Mouse (Mus musculus) midbrain, embryonic 15.5 days (tissue): ENCODE data around the gene Trim38. TPM values are rescaled to one million over a fixed set of nuclear protein-coding genes. Genes with fewer than 3 reads are reported as not detected.

Source experiments
- ATAC-seq: fragments of 200-750 bp; cut with Nextera tagmentation; replicated peaks from 2 replicates; pipeline ENCODE4 v1.8.0; 2017; ENCODE audit warnings: moderate TSS enrichment
- H3K27ac ChIP-seq: fragments of 300-500 bp; sonication (generic); 2 replicates; pipeline ENCODE4 v1.5.1; 2015; ENCODE audit warnings: mild to moderate bottlenecking, inconsistent platforms
- H3K27me3 ChIP-seq: fragments of 300-500 bp; sonication (generic); replicated peaks from 2 replicates; pipeline ENCODE4 v1.6.1; 2015; ENCODE audit warnings: inconsistent platforms
- H3K36me3 ChIP-seq: fragments of 300-500 bp; sonication (generic); replicated peaks from 2 replicates; pipeline ENCODE4 v1.6.1; 2015; ENCODE audit warnings: inconsistent platforms
- H3K4me1 ChIP-seq: fragments of 300-500 bp; sonication (generic); 2 replicates; pipeline ENCODE4 v1.6.1; 2015; ENCODE audit warnings: inconsistent platforms
- H3K4me2 ChIP-seq: fragments of 300-500 bp; sonication (generic); 2 replicates; pipeline ENCODE4 v1.6.1; 2015; ENCODE audit warnings: inconsistent platforms, mild to moderate bottlenecking, moderate library complexity
- H3K4me3 ChIP-seq: fragments of 300-500 bp; sonication (generic); 2 replicates; pipeline ENCODE4 v1.5.1; 2015; ENCODE audit warnings: mild to moderate bottlenecking, inconsistent platforms
- H3K9ac ChIP-seq: fragments of 300-500 bp; sonication (generic); 2 replicates; pipeline ENCODE4 v1.6.1; 2015; ENCODE audit warnings: mild to moderate bottlenecking, inconsistent platforms
- H3K9me3 ChIP-seq: fragments of 300-500 bp; sonication (generic); 2 replicates; pipeline ENCODE4 v1.6.1; 2016; ENCODE audit warnings: inconsistent platforms
- WGBS: fragments of 180-500 bp; shearing (Covaris S2); methylation state at CpG from one replicate; pipeline ENCODE4 v1.1.7; 2015; ENCODE audit warnings: mixed read lengths; 5-methylcytosine and 5-hydroxymethylcytosine counted together
- polyA plus RNA-seq: library from polyadenylated mRNA; unstranded; fragments of >200 nt; fragmentation: Nextera tagmentation; extraction: Ambion mirVana; gene quantifications from 2 replicates; pipeline ENCODE4 v1.2.1, GENCODE M21; 2015

The Trim38 gene
- polyA plus RNA-seq, 1 experiment from 2014 or later: not detected

- no peak overlapping the region for H3K9ac ChIP-seq
- H3K27me3 ChIP-seq: no peaks in the 10 kb centered on the region
- no peaks in the 10 kb centered on the region for H3K9me3 ChIP-seq
- H3K27ac ChIP-seq: no peak overlapping the region
- no peak overlapping the region for H3K4me3 ChIP-seq
- no peaks in the 10 kb centered on the region for H3K36me3 ChIP-seq
- 45% methylated on average over 5 of the region's 5 CpGs for WGBS
- H3K4me1 ChIP-seq: peaks cover 6% of the 10 kb centered on the region
- no peak overlapping the region for H3K4me2 ChIP-seq
- ATAC-seq: no peak
Observed at GRCm38 (mm10) chr13:23768834-23769397, 797 bp upstream of the Trim38 start.

GRCm38 (mm10) chr13:23772561-23773313 lies 3.0 kb downstream of the Trim38 start:
- Histone ChIP-seq H3K4me3 (peak overlapping the region; percentile 13; the same call in 1 of the 2 replicates), H3K4me2 (peak overlapping the region; percentile 41), H3K27me3 (no peaks in the 10 kb centered on the region), H3K36me3 (no peaks in the 10 kb centered on the region), H3K9ac (no peak overlapping the region), H3K4me1 (no peaks in the 10 kb centered on the region), H3K27ac (no peak overlapping the region), H3K9me3 (no peaks in the 10 kb centered on the region)
- ATAC-seq: peak; percentile 92
- WGBS: 25% methylated on average over 21 of the region's 21 CpGs

- no peak for ATAC-seq
- Histone ChIP-seq H3K4me1 (no peaks in the 10 kb centered on the region), H3K9me3 (no peaks in the 10 kb centered on the region), H3K9ac (no peak overlapping the region), H3K4me3 (no peak overlapping the region), H3K27me3 (no peaks in the 10 kb centered on the region), H3K36me3 (no peaks in the 10 kb centered on the region), H3K27ac (no peak overlapping the region), H3K4me2 (no peak overlapping the region)
- WGBS: 94% methylated on average over 7 of the region's 7 CpGs
Observed at GRCm38 (mm10) chr13:23778339-23778738, 8.6 kb downstream of the Trim38 start.

- ATAC-seq: no peak
- H3K4me2 ChIP-seq: no peak overlapping the region
- H3K27ac ChIP-seq: no peak overlapping the region
- no peak overlapping the region for H3K4me3 ChIP-seq
- no peaks in the 10 kb centered on the region for H3K27me3 ChIP-seq
- WGBS: 87% methylated on average over 4 of the region's 4 CpGs
- no peaks in the 10 kb centered on the region for H3K36me3 ChIP-seq
- H3K9ac ChIP-seq: no peak overlapping the region
- H3K4me1 ChIP-seq: no peaks in the 10 kb centered on the region
- H3K9me3 ChIP-seq: no peaks in the 10 kb centered on the region
Observed at GRCm38 (mm10) chr13:23779025-23779424, 9.3 kb downstream of the Trim38 start.

GRCm38 (mm10) chr13:23792520-23792919 lies 22.8 kb downstream of the Trim38 start:
- Histone ChIP-seq H3K4me3 (no peak overlapping the region), H3K36me3 (no peaks in the 10 kb centered on the region), H3K4me2 (no peak overlapping the region), H3K27ac (no peak overlapping the region), H3K27me3 (no peaks in the 10 kb centered on the region), H3K9ac (no peak overlapping the region), H3K9me3 (no peaks in the 10 kb centered on the region), H3K4me1 (no peaks in the 10 kb centered on the region)
- peak; percentile 78; the same call in 1 of the 2 replicates for ATAC-seq
- 48% methylated on average over 2 of the region's 2 CpGs for WGBS

GRCm38 (mm10) chr13:23799405-23799804 lies 29.7 kb downstream of the Trim38 start:
- 88% methylated on average over 5 of the region's 5 CpGs for WGBS
- no peak for ATAC-seq
- Histone ChIP-seq H3K27ac (no peak overlapping the region), H3K4me3 (no peak overlapping the region), H3K4me1 (no peaks in the 10 kb centered on the region), H3K36me3 (no peaks in the 10 kb centered on the region), H3K4me2 (no peak overlapping the region), H3K9me3 (no peaks in the 10 kb centered on the region), H3K27me3 (no peaks in the 10 kb centered on the region), H3K9ac (no peak overlapping the region)

GRCm38 (mm10) chr13:23804532-23804931 lies 34.8 kb downstream of the Trim38 start:
- Histone ChIP-seq H3K27ac (no peak overlapping the region), H3K9ac (no peak overlapping the region), H3K4me3 (no peak overlapping the region), H3K9me3 (no peaks in the 10 kb centered on the region), H3K27me3 (no peaks in the 10 kb centered on the region), H3K4me2 (no peak overlapping the region), H3K36me3 (no peaks in the 10 kb centered on the region), H3K4me1 (no peaks in the 10 kb centered on the region)
- WGBS: 90% methylated on average over 2 of the region's 2 CpGs
- no peak for ATAC-seq

- Histone ChIP-seq H3K4me1 (no peaks in the 10 kb centered on the region), H3K36me3 (no peaks in the 10 kb centered on the region), H3K9ac (no peak within 1 kb of the TSS), H3K4me2 (no peak within 1 kb of the TSS), H3K27me3 (no peaks in the 10 kb centered on the region), H3K9me3 (no peaks in the 10 kb centered on the region), H3K27ac (no peak within 1 kb of the TSS), H3K4me3 (no peak within 1 kb of the TSS)
- 90% methylated on average over 15 of the region's 15 CpGs for WGBS
- no peak for ATAC-seq
Observed at GRCm38 (mm10) chr13:23806422-23807052, 36.8 kb downstream of the Trim38 start, which contains the start of gene Slc17a2. Gene Slc17a2, plus strand, starts transcription at chr13:23806993.

GRCm38 (mm10) chr13:23816148-23816547 lies 46.4 kb downstream of the Trim38 start:
- Histone ChIP-seq H3K27me3 (no peaks in the 10 kb centered on the region), H3K4me2 (no peak overlapping the region), H3K4me1 (no peaks in the 10 kb centered on the region), H3K27ac (no peak overlapping the region), H3K9ac (no peak overlapping the region), H3K4me3 (no peak overlapping the region), H3K9me3 (no peaks in the 10 kb centered on the region), H3K36me3 (no peaks in the 10 kb centered on the region)
- 83% methylated on average over 2 of the region's 2 CpGs for WGBS
- ATAC-seq: no peak

- no peaks in the 10 kb centered on the region for H3K27me3 ChIP-seq
- WGBS: 74% methylated on average over 4 of the region's 4 CpGs
- ATAC-seq: no peak
Observed at GRCm38 (mm10) chr13:23820179-23820940, 50.6 kb downstream of the Trim38 start.

GRCm38 (mm10) chr13:23822213-23822612 lies 52.5 kb downstream of the Trim38 start:
- no peak overlapping the region for H3K4me3 ChIP-seq
- H3K27ac ChIP-seq: no peak overlapping the region
- H3K27me3 ChIP-seq: no peaks in the 10 kb centered on the region
- H3K4me2 ChIP-seq: no peak overlapping the region
- WGBS: 88% methylated on average over 3 of the region's 3 CpGs
- no peaks in the 10 kb centered on the region for H3K9me3 ChIP-seq
- no peaks in the 10 kb centered on the region for H3K4me1 ChIP-seq
- ATAC-seq: no peak
- no peaks in the 10 kb centered on the region for H3K36me3 ChIP-seq
- H3K9ac ChIP-seq: no peak overlapping the region

More at GRCm38 (mm10) chr13:23820179-23820940, 50.6 kb downstream of the Trim38 start:
- no peaks in the 10 kb centered on the region for H3K36me3 ChIP-seq
- no peak overlapping the region for H3K27ac ChIP-seq
- H3K9ac ChIP-seq: no peak overlapping the region
- H3K4me1 ChIP-seq: no peaks in the 10 kb centered on the region
- H3K4me2 ChIP-seq: no peak overlapping the region
- H3K4me3 ChIP-seq: no peak overlapping the region
- no peaks in the 10 kb centered on the region for H3K9me3 ChIP-seq

- H3K27ac ChIP-seq: no peak overlapping the region
- no peak overlapping the region for H3K4me3 ChIP-seq
- no peak overlapping the region for H3K4me2 ChIP-seq
- WGBS: 72% methylated on average over 3 of the region's 3 CpGs
- no peak for ATAC-seq
- H3K4me1 ChIP-seq: no peaks in the 10 kb centered on the region
- H3K36me3 ChIP-seq: no peaks in the 10 kb centered on the region
- H3K9ac ChIP-seq: no peak overlapping the region
- H3K27me3 ChIP-seq: no peaks in the 10 kb centered on the region
- H3K9me3 ChIP-seq: no peaks in the 10 kb centered on the region
Observed at GRCm38 (mm10) chr13:23826606-23827005, 56.9 kb downstream of the Trim38 start.
